ENCODE assay signal across 8 mouse cellular contexts in the genomic region with DNA sequence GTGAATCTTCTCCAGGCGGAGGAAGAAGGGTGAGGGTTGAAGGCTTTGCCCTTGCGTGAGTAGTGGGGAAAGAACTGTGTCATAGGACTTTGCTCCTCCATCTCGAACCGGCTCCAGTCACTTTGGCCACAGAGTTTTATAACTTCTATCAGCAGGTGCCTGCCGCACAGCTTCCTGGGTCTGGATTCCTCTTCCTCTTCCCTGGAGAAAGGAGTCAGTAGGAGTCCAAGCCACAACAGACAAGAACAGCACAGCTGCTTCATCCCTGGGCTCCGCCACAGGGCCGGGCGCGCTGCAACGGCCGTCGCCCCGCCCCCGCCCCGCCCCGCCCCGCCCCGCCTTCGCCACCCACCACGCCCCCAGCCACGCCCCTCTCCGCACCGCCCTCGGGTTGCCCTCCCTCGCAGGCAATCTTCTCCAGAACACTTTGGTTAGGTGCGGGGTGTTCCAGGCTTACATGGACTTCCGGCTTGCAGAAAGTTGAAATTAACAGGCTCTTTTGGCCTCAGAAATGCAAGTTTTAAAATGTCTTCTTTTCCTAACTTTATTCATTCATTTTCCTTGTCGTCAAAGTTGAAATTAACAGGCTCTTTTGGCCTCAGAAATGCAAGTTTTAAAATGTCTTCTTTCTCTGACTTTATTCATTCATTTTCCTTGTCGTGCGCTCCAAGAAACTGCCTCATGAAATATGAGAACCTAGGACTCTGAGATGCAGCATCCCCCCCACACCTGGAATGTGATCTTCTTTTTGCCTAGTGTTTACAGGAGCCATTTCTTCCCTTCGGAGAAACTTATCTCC. TPM values are rescaled to one million over a fixed set of nuclear protein-coding genes. Genes with fewer than 3 reads are reported as not detected.
DNase-seq lines count a peak whose midpoint lies in the region; ATAC-seq lines count a peak whose summit lies in the region.

TSS of gene Insl6 (minus strand) at position 304 of the 799 bp plus-strand sequence.

- H3K9ac ChIP-seq in embryonic facial prominence, embryonic 12.5 days = peak within 1 kb of the TSS; percentile 29; the same call in 1 of the 2 replicates
- peak within 1 kb of the TSS; percentile 39; the same call in 1 of the 2 replicates for H3K9ac ChIP-seq in heart, embryonic 11.5 days (ENCODE audit: low read depth, low read length)
- peak within 1 kb of the TSS; percentile 51 for H3K9ac ChIP-seq in kidney, embryonic 14.5 days (ENCODE audit: low read depth, low read length)

- peak; percentile 91 for ATAC-seq in embryonic facial prominence, embryonic 12.5 days (ENCODE audit: insufficient number of reproducible peaks, insufficient read depth, low FRiP score, low TSS enrichment)
- peak; percentile 89 for ATAC-seq in heart, embryonic 11.5 days (replicated peaks; ENCODE audit: insufficient number of reproducible peaks, low FRiP score, low TSS enrichment)
- peak; percentile 97 for ATAC-seq in kidney, embryonic 14.5 days (ENCODE audit: low FRiP score, low TSS enrichment)

- peak; percentile 71 for DNase-seq in CD4-positive helper T cell, adult 2 months (ENCODE audit: low read depth, low spot score)
- DNase-seq in ZHBTc4 (ENCODE audit: low read depth, low spot score) = peak; percentile 78
- DNase-seq in lung, postnatal 10 days = peak; percentile 66
- peak; percentile 13 for DNase-seq in ovary, postnatal 10 days (ENCODE audit: low spot score)
- DNase-seq in thymus, postnatal 25 days = peak; percentile 79

- H3K36me3 ChIP-seq in embryonic facial prominence, embryonic 12.5 days = no peaks in the 10 kb centered on the region
- H3K36me3 ChIP-seq in heart, embryonic 11.5 days (ENCODE audit: control insufficient read depth, insufficient read depth, low read length) = no peaks in the 10 kb centered on the region
- H3K36me3 ChIP-seq in kidney, embryonic 14.5 days (ENCODE audit: control insufficient read depth, insufficient read depth, low read length) = no peaks in the 10 kb centered on the region

- WGBS in embryonic facial prominence, embryonic 12.5 days = 2% methylated on average over 30 of the region's 31 CpGs
- 5% methylated on average over 26 of the region's 31 CpGs for WGBS in heart, embryonic 11.5 days (ENCODE audit: insufficient replicate concordance)
- WGBS in kidney, embryonic 14.5 days = 2% methylated on average over 28 of the region's 31 CpGs

- H3K4me1 ChIP-seq in embryonic facial prominence, embryonic 12.5 days = no peaks in the 10 kb centered on the region
- no peaks in the 10 kb centered on the region for H3K4me1 ChIP-seq in heart, embryonic 11.5 days (ENCODE audit: control insufficient read depth, insufficient read depth, low read length)
- H3K4me1 ChIP-seq in kidney, embryonic 14.5 days (ENCODE audit: control insufficient read depth, insufficient read depth, low read length) = no peaks in the 10 kb centered on the region

- H3K9me3 ChIP-seq in embryonic facial prominence, embryonic 12.5 days = no peaks in the 10 kb centered on the region
- no peaks in the 10 kb centered on the region for H3K9me3 ChIP-seq in heart, embryonic 11.5 days (replicated peaks; ENCODE audit: control insufficient read depth, low read length)
- no peaks in the 10 kb centered on the region for H3K9me3 ChIP-seq in kidney, embryonic 14.5 days (ENCODE audit: control insufficient read depth, low read length)

- H3K27me3 ChIP-seq in embryonic facial prominence, embryonic 12.5 days = no peaks in the 10 kb centered on the region
- no peaks in the 10 kb centered on the region for H3K27me3 ChIP-seq in heart, embryonic 11.5 days (ENCODE audit: control insufficient read depth, insufficient read depth, low read length)
- no peaks in the 10 kb centered on the region for H3K27me3 ChIP-seq in kidney, embryonic 14.5 days (ENCODE audit: control insufficient read depth, insufficient read depth, low read length)

- H3K27ac ChIP-seq in embryonic facial prominence, embryonic 12.5 days = peak within 1 kb of the TSS; percentile 18; the same call in 1 of the 2 replicates
- 0 out of 2 replicates have a peak within 1 kb of the TSS, but pooled peaks have one; percentile 5 for H3K27ac ChIP-seq in heart, embryonic 11.5 days (ENCODE audit: low read depth, low read length)
- no peak within 1 kb of the TSS for H3K27ac ChIP-seq in kidney, embryonic 14.5 days (ENCODE audit: low read depth, low read length)

- peak within 1 kb of the TSS; percentile 68 for H3K4me2 ChIP-seq in embryonic facial prominence, embryonic 12.5 days (replicated peaks)
- peak within 1 kb of the TSS; percentile 59 for H3K4me2 ChIP-seq in heart, embryonic 11.5 days
- H3K4me2 ChIP-seq in kidney, embryonic 14.5 days (replicated peaks; ENCODE audit: low read depth, low read length) = peak within 1 kb of the TSS; percentile 58

- peak within 1 kb of the TSS; percentile 36 for H3K4me3 ChIP-seq in embryonic facial prominence, embryonic 12.5 days
- H3K4me3 ChIP-seq in heart, embryonic 11.5 days (ENCODE audit: low read depth, low read length) = peak within 1 kb of the TSS; percentile 31
- peak within 1 kb of the TSS; percentile 41 for H3K4me3 ChIP-seq in kidney, embryonic 14.5 days (ENCODE audit: low read length)

RNA-seq across cellular contexts. Expression of gene Insl6, which starts in this region (rescaled TPM):
- polyA plus RNA-seq in embryonic facial prominence, embryonic 12.5 days (2016; fragmentation: Nextera tagmentation; extraction: Ambion mirVana) = 3.9 and 9.0 TPM in 2 replicates
- 5.5 and 6.6 TPM in 2 replicates for polyA plus RNA-seq in heart, embryonic 11.5 days (2014; fragmentation: Nextera tagmentation; extraction: Ambion mirVana)
- polyA plus RNA-seq in kidney, embryonic 14.5 days (2014; fragmentation: Nextera tagmentation; extraction: Ambion mirVana) = 7.2 and 7.8 TPM in 2 replicates

Comparison
In these comparisons a context has a peak if more than half of its experiments do, and no peak if none do; other contexts are left out.
1. DNase-seq: peak in every context shown above with its lines; median percentile 79 in thymus, postnatal 25 days; 78 in ZHBTc4; 71 in CD4-positive helper T cell, adult 2 months; 66 in lung, postnatal 10 days; 13 in ovary, postnatal 10 days.